Mouse (Mus musculus) brain, embryonic 14.5 days (tissue): Measurements from ENCODE around the gene Bcas3.

ENCODE experiments used
- CTCF ChIP-seq: fragments of 200-500 bp; IDR thresholded peaks from 2 replicates; pipeline ENCODE4 v1.5.1; 2012; ENCODE audit warnings: inconsistent platforms, mild to moderate bottlenecking, moderate library complexity, borderline replicate concordance; ENCODE audit not compliant: insufficient read depth, insufficient read length; ENCODE audit errors: extremely low read depth
- POLR2A ChIP-seq: fragments of 200-500 bp; IDR thresholded peaks from 2 replicates; pipeline ENCODE4 v1.6.1; 2012; ENCODE audit warnings: mild to moderate bottlenecking, inconsistent platforms, borderline replicate concordance; ENCODE audit not compliant: poor library complexity, insufficient read depth, insufficient read length, severe bottlenecking; ENCODE audit errors: extremely low read depth

DNA sequence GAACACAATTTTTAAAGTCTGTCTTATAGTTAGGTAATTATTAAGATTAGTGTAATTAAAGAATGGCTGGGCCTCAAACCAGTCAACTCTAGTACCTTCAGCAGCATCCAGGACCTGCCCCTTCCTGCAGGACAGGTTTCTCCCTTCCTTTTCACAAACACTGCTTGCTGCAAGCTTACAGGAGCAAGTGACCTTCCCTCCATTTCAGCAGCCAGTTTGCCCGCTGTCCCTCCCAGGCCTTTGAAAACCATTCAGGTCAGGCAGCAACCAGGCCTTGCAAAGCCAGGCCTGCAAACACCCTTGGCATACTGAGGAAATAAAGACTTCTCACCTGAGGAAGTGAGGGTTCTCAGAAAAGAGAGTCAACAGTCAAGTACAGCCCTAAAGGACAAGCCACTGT lies 438.2 kb downstream of the Bcas3 start:
- TF ChIP-seq CTCF (no peak), POLR2A (no peak)
